Mouse (Mus musculus) inflammation-experienced regulatory T-cells, adult 6 months (primary cell): Measurements from ENCODE around the gene Cyp4x1. TPM values are rescaled to one million over a fixed set of nuclear protein-coding genes. Genes with fewer than 3 reads are reported as not detected.
A peak's percentile ranks its signal among the peaks of the same experiment; 100 is the strongest.
"Not testable (repeated sequence)": the region's sequence is repeated elsewhere in the genome, so short reads cannot be mapped to it uniquely, and the experiment has no call there.

ENCODE experiments used
- ATAC-seq: one replicate; pipeline ENCODE4 v1.8.0; 2017
- polyA plus RNA-seq, 3 experiments: library from polyadenylated mRNA; unstranded; fragments of 100-300 nt; shearing (Covaris generic); gene quantifications; one replicate each; pipeline ENCODE4 v1.2.1; 2017

The Cyp4x1 gene
- polyA plus RNA-seq, result under 1 TPM in 2 of 3 experiments, not detected in 1; 0.09 to 0.16 TPM

DNA sequence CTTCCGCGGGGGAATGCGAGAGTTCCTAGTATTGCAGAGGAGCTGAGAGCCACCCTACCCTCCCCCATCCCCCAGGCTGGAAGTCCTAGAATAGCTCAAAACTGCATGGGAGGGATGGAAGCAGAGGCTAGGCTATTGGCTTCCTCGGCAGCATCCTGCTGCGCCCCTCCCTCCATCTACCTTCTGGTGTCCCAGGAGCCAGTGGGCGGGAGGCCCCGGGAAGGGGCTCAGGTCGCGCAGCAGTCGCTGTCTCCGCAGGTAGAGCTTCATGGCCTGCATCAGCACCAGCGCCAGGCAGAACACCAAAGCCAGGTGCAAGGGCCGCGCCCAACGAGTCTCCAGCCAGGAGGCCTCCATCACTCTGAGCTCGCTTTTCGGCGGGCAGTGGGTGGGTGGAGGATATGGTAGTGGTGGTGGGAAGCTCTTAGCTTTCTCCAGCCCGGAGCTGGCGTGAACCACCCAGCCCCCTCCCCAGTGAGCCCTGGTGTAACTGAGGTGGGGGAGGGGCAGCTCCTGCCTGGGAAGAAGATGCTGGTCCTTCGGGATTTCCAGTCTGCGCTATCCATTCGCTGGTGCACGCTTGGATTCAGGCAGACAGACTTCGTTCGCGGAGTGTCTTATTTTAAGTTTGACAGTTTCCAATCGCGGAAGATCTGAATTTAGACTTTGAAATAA is at the start of gene Cyp4x1:
Cyp4x1 (minus strand) TSS at position 661 of the 675 bp plus-strand sequence.
- ATAC-seq, result no peak

DNA sequence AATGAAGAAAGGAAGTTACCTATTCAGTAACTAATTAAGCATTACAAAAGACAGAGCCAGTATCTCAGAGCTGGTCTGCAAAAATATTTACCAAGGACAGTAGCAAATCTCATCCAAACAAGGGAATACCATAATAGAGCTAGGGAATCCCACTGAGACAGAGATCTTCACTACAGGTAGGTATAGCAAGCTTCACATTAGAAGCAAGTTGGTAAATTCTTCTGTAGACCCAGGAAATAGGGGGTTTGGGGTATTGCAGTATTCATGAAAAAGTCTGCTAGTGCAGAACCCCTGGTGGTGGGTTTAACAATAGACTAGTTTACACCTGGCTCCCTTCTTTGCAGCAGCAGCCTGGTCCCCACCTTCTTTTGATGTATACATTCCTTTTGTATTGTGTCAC is 42.1 kb upstream of the Cyp4x1 start:
- ATAC-seq, result not testable (repeated sequence)

DNA sequence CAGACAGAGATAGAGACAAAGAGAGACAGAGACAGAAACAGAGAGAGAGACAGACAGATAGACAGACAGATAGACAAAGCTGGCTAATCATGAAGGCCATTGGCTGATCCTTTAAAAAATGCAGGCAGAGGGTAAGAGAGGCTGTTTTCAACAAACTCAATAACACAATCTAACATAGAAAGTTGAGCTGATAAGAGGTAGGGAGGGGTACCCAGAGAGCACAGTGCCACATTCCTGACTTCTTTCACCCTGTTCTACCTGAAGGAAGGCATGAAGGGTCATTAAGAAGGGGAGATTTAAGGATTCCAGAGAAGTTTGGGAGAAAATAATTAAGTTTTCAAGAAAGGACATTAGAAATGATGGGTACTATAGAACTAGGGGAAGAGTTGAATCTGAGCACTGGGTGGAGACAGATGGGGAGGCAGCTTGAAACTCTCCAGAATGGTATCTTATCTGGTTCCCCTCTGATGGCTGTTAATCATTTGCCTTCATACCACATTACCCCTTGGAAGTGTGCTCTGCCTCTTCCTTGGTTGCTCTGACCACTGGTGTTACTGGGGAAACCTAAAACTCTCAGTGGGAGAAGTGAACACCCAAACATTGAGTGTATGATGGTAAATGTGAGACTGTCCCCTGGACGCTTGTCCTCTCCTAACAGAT is 40.7 kb upstream of the Cyp4x1 start:
- no peak for ATAC-seq

DNA sequence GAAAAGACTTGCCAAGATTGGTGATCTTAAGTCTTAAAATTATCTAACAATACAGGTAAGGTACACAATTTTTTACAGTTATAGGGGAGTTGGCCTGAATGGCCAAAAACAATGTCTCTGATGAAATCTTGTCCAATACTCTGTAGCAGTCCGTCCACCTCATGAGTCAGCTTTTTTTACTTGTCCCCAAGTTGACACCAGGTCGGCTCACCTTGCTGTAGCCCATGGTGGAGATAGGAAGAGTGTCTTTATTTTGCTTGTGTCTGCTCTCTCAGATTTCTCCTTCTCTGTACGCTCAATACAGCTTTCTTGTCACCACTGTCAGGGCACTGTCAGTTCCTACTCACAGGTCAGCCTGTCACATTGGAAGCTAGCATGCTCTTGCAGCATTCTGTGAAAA is 24.9 kb upstream of the Cyp4x1 start:
- ATAC-seq, result not testable (repeated sequence)

DNA sequence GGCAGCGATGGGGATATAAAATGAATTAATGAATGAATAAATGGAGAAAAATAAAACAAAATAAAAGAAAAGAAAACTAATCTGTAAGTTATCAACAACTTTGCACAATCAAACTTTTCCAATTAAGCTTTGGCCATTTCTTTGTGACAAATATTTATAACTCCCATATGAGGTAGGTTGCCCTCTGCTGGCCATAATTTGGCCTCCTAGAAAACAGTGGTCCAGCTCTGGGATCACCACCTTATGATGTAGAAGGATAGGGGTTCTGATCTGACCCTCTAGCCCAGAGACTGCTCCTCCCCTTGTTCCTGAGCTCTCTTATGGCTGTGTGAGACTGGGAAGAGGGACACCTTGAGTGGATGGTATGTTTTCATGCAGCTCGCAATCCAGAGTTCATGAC is 20.6 kb upstream of the Cyp4x1 start:
- no peak for ATAC-seq

DNA sequence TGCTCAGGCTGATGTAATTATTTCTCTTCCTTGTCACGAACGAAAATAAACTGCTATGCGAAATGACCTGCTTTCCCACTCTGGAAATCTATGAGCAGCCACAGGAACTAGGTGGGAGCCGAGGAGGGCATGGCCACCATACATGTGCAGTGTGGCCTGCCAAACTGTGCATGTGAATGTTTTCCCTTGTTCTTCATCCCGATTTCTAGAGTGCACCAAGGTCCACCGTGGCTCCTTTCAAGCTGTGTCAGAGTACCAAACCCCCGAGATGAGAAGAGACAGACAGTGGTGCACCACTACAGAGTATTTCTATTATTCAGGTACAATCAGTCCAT is 182 bp upstream of the Cyp4x1 start:
- no peak for ATAC-seq

DNA sequence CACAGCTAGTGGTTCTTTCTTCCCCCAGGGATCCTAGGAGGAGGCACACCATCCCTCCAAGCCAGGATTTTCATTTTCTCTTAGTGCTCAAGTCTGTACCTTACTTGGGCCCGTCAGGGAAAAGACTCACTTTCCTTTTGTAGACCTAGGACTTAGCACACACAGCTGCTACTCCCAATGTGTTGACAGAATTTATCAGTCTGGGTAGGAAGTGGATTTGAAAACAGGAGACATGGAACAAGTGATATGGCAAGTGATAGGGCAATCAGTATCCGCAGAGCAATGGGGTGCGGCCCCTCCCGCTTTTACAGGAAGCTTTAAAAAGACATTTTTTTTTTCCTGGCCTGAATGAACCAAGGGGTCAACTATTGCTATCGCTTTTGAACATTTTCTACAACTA is 996 bp downstream of the Cyp4x1 start:
- ATAC-seq, result no peak

DNA sequence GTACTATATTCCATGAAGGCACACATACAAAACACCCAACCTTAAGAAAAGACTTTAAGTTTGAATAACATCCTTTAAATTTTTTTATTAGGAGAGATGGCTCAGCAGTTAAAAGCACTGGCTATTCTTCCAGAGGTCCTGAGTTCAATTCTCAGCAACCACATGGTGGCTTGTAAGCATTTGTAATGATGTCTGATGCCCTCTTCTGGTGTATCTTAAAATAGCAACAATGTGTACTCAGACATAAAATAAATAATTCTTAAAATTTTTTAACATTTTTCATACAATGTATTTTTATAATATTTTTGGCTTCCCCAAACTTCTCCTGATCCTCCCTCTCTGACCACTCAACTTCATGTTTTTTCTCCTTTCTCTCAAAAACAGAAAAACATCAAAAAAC is 9.4 kb downstream of the Cyp4x1 start:
- no peak for ATAC-seq

DNA sequence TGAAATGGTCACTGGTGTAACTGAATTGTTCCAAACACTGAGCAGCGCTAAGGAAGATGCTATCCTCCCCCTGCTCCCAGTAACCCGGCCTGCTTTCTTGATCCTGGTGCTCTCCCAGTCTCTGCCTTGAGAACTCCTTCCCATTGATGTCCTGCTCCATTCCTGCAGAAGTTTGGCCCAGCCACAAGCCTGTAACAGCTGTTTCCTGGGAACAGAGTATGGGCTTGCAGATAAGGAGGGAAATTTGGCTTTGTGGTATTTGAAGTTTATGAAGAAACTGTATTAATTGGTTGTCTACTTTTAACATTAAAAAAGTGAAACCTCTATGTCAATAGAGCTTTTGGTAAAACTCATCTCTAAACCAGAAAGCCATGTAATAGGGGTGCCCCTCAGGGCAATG is 10.6 kb downstream of the Cyp4x1 start:
- ATAC-seq, result no peak

DNA sequence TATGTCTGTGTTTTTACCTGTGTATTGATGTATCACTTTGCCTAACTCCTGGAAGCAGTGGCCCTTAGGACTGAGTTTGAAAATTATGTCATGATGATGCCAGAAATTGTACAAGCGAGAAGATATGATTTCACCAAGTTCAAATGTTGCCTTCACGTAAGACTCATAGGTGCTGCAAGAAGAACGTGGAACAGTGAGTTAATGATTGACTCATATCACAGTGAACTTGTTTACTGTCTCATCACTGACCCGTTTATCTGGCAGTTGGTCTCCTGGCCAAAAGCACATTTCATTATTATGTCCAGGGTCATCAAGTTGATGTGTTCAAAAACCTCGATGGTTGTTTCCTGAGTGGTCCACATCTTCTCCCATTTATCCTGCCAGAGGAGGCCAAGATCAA is 12.5 kb downstream of the Cyp4x1 start:
- no peak for ATAC-seq

DNA sequence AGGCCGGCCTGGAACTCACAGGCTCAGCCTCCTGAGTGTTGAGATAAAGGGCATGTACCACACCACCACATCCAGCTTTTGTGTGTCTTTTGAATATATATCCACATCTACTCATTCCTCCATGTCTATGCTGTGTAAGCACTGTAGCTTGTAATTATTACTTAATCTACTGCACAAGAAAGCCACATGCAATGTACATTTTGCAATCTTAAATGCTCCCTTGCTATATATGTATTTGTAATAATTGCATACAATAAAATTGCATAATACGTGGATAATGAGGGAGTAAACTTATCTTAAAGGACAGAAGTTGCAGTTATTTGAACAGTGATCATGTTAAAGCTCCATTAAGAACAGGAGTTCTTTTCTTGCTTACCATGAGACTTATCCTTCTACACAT is 12.9 kb downstream of the Cyp4x1 start:
- ATAC-seq, result no peak

DNA sequence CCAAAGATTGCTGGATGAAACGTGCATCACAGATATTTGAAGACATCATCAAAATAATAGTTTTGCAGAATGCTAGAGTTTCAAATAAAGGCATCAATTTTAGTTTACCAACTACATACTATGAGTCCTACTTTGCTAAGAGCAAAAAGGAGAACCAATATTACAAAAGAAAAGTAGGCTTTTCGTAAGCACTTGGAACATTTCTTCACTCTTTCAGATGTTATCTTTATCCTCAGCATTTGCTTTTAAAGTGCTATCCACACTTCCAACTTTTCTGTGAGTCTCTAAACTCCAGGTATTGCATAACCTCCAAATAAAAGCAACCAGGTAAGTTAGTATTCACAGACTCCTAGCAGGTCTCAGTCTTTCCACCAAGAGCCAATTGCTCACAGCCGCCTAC is 14.4 kb downstream of the Cyp4x1 start:
- ATAC-seq, result no peak

DNA sequence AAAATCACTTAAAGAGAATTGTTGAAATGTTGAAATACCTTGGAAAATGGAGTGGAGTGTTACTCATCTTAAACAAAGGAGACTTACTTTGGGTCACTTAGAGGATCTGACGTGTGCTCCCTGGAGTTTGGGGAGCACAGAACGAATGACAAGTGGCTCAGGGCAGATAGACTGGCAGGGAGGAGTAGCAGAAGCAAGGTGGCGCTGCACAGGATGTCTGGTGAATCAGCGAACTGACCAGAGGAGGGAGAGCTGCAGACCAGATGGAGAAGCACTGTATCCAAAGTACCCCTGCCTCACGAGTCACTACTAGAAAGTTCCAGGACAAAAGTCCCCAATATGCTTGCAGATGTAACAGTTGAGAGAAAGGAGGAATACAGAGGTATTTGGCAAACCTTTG is 20.8 kb downstream of the Cyp4x1 start:
- ATAC-seq, result no peak

DNA sequence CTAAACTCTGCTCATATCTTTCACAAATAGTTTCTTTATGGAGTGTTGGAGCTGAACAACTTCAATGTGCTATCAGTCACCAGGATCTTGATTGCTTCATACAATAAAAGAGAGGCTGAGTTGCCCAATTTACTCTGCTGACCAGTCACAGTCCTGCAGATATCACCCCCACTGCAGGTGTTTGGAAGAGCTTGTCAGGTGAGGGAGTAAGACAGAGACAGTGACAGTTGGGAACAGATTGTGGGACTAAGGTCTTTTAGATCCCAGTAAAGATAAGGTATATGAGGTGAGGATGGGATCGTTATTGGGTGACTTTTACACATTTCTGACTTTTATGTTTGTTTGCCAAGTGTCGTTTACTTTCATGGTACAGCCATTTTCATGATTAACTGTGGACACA is 22.9 kb downstream of the Cyp4x1 start:
- ATAC-seq, result no peak

DNA sequence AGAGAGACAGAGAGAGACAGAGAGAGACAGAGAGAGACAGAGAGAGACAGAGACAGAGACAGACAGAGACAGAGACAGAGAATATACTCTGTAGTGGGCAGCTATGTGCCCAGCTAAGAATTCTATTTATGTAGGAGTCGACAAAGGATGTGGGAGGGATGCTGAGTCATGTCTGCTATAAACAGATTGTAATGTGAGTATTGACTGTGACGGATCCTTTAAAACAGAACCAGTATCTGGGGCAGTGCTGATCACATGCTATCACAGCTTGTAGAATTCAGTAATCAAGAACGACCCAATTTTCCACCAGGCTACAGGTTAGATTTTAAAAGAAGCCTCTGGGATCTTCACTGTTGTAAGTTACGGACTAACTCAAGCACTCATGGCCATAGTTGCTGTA is 30.6 kb downstream of the Cyp4x1 start:
- no peak for ATAC-seq

DNA sequence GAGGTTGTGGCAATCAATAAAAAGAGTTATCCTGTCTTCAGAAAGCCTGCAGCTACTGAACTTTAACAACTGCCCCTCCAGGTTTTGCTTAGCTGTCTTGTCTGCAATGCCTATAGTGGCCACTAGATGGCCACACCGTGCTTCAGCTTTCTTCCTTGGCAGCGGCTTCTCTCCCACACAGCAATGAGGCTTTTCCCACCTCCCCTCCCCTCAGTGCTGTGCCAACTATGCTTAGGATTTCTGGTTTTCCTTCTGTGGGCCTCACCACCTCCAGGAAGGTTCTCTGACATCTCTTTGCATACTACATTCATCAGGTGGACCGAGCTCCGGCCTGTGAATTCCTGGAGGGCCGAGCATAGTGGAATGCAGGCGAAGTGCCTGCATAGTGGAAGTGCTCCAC is 32.4 kb downstream of the Cyp4x1 start:
- ATAC-seq, result peak; percentile 62

DNA sequence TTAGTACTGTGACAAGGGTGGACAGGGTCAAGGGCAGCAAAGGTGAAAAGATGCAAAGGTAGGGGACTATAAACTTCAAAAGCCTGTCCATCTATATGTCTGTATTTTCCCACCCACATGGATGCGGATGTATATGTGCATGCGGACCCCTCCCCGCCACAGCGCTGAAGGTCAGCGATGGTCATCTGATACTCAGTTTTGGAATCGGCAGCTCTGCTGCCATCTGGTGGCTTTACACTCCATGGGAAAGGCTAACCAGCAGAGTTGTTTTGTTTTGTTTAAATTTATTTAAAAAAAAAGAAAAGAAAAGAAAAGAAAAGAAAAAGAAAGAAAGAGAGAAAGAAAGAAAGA is 37.0 kb downstream of the Cyp4x1 start:
- ATAC-seq, result peak; percentile 30

DNA sequence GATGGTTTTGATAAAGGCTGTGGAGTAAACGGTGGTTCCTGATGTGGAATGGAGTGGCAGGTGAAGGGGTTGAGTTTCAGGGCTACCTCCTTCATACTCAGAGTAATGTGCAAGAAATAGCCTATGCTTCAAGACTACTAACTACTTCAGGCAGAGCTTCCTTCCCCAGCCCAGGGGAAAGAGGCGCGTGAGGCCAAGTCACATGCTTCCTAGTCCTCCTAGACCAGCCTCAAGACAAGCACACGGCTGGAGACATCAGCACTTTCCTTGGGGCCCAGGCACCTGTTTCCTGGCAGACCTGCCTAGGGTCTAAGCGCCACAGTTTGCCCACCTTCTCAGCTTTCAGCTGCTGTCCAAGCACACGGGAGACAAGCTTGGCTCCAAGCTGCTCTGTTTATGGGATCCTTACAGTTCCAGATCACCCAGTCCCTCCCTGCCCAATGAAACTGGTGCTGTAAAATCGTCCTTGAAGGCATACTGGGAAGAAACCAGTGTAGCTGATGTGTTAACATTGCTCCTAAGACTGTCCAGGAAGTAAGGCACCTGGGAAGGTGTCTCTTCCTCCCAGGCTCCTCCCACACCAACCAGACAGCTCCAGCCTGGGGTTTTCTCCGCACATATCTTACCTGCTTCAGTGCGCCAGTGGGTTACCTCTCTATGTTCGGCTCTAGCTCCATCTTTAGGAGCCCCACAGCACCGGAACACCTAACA is 37.5 kb downstream of the Cyp4x1 start:
- peak; percentile 68 for ATAC-seq

DNA sequence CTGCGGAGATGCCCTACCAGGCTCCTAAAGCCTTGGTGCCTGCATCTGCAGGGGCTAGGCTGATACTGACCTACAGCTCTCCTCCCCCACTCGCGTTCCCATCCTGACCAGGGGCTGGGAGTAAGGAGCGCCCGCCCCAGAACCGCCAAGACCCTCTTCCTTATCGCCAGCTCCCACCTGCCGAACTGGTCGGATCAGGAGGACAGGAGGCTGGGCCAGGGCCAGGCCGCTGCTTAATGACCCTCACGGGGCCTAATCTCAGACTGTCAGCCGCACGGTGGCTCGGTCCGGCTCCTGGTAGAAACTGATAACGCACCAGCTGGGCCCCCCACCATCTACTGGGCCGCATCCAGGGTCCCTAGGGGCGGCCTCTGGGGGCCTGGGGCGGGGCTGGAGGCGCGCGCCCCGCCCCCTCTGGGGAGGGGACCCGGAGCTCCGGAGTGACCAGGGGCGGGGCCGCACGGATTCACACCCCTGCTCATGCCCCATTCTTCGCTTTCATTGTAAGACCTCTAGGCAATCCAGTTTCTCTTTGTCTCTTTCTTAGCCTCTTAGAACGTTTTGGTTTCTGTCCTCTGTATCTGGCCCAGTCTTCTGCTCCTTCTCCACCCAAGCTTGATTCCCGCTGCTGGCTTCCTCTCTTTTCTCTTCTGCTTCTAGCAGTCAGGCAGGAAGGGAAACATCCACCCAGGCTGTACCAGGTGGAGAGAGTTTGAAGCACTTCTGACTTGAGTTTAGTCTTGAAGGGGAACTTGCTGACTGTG is 38.2 kb downstream of the Cyp4x1 start:
- ATAC-seq, result peak; percentile 15

DNA sequence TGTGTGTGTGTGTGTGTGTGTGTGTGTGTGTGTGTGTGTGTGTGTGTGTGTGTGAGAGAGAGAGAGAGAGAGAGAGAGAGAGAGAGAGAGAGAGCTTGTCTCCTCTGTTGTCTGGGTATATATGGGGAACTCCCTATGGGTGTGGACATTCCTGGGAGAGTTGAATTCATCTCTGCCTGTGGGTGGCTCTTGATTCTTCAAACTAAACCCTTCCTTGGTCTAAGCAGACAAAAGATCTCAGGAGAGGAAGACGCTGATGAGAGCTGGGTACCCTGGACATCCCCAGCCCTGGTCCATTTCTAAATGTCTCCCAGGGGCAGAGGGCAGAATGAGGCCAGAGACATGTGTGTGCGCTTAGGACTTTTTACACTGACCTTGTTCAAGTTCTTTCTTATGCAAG is 40.0 kb downstream of the Cyp4x1 start:
- no peak for ATAC-seq

DNA sequence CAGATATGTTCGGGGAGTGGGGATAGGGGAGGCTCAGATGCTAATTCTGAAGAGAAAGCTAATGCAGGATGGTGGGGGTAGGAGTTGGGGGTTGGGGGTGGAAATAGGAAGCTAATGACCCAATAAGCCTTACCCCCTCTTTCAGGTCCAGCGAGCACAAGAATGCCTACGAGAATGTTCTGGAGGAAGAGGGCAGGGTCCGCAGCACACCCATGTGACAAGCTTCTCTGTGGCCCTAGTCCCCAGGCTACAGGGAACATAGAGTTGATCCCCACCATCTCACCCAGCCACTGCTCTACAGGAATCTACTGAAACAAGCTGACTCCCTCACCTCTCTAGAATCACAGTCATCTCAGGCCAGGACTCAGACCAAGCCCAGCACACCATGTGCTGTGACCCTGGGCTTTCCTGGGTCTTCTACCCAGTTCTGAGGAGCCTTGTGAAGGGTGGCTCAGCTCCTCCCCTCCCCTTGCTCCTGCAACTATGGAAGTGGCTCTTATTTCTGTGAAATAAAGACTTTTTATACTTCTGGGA is 40.7 kb downstream of the Cyp4x1 start:
- no peak for ATAC-seq

DNA sequence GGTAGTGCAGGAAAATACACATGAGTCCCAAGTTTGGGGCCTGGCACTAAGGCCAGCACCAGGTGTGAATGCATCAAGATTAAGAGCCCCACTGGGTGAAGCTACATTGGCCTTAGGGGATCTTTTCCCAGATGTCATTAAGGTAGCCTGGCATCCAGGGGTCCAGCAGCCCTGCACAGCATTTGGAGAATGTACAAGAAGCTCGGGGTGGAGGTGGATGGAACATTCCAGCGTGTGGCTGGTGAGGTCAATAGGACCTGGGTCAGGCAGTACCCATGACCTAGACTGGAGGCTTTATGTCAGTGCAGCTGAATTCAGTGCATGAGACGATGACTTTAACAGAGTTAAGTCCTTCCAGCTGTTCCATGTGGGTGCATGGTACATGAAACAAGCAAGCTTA is 42.3 kb downstream of the Cyp4x1 start:
- no peak for ATAC-seq

DNA sequence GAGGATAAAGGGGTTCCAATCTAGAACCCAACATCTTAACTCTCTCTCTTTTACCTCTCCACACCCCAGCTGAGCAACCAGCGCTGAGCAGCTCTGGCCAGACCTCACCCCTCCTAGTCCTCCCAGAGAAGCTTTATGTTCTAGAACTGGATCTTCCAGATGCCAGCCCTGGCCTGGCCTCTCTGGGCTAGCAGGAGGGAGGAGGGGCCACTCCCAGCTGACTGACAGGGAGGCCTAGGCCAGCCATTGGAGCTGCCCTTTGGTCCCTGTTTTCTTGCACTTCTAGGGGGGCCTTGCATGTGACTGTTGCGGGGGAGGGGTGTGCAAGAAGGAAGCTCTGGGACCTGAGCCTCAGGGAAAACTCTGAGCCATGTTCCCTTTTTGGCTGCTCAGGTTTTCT is 43.5 kb downstream of the Cyp4x1 start:
- no peak for ATAC-seq
